In genomic region chr1:152429805-152430204, GRCm38 (mm10) we compare ENCODE assay signal across 25 mouse cellular contexts. TPM values are rescaled to one million over a fixed set of nuclear protein-coding genes. Genes with fewer than 3 reads are reported as not detected.
"Had no signal": no experiment of that assay in that cellular context is flagged by ENCODE, and none has a peak within 500 bp of the region (broad histone marks: within the 10 kb centered on the region; RNA-seq: fewer than 3 reads in every experiment).

No protein-coding gene starts in this region.

- H3K27me3 ChIP-seq: heart, embryonic 13.5 days; heart, embryonic 15.5 days; hindbrain, embryonic 13.5 days; hindbrain, embryonic 15.5 days had no signal

- DNase-seq: gastrocnemius, adult 2 months; gastrocnemius, postnatal 10 days; gastrocnemius, postnatal 25 days; heart, adult 2 months; heart, postnatal 14 days; heart, postnatal 36 days; kidney, adult 18-20 months; kidney, adult 8-10 months; kidney, postnatal 10 days; kidney, postnatal 25 days; kidney, postnatal 4 days; liver had no signal

- H3K4me1 ChIP-seq: hindbrain, embryonic 13.5 days; hindbrain, embryonic 15.5 days; limb, embryonic 10.5 days; limb, embryonic 12.5 days had no signal

- H3K4me3 ChIP-seq: gastrocnemius, adult 2 months; heart, adult 2 months; heart, embryonic 13.5 days; heart, embryonic 15.5 days; hindbrain, embryonic 13.5 days; hindbrain, embryonic 15.5 days; layer of hippocampus, adult 2 months; left cerebral cortex, adult 2 months; limb, embryonic 10.5 days; limb, embryonic 12.5 days had no signal

- ATAC-seq: hindbrain, postnatal 0 days; intestine, embryonic 16.5 days had no signal

- H3K36me3 ChIP-seq: heart, embryonic 13.5 days; heart, embryonic 15.5 days; hindbrain, embryonic 13.5 days; hindbrain, embryonic 15.5 days; limb, embryonic 10.5 days; limb, embryonic 12.5 days had no signal

- H3K9ac ChIP-seq: heart, embryonic 13.5 days; heart, embryonic 15.5 days; hindbrain, embryonic 13.5 days; hindbrain, embryonic 15.5 days; limb, embryonic 12.5 days had no signal

- H3K27ac ChIP-seq: gastrocnemius, adult 2 months; heart, adult 2 months; heart, embryonic 13.5 days; heart, embryonic 15.5 days; hindbrain, embryonic 13.5 days; hindbrain, embryonic 15.5 days; hindbrain, postnatal 0 days; layer of hippocampus, adult 2 months; left cerebral cortex, adult 2 months; limb, embryonic 10.5 days; limb, embryonic 12.5 days had no signal

- H3K9me3 ChIP-seq: heart, embryonic 13.5 days; heart, embryonic 15.5 days; hindbrain, embryonic 13.5 days; hindbrain, embryonic 15.5 days; limb, embryonic 10.5 days; limb, embryonic 12.5 days had no signal

- H3K4me2 ChIP-seq: heart, embryonic 11.5 days; heart, embryonic 13.5 days; heart, embryonic 15.5 days; hindbrain, embryonic 13.5 days; hindbrain, embryonic 15.5 days; limb, embryonic 12.5 days; liver, embryonic 11.5 days had no signal

RNA-seq across cellular contexts. Expression of gene Colgalt2, which starts 30.2 kb away (rescaled TPM):
- total RNA-seq: hematopoietic stem cell, adult 5-6 weeks had no signal
